Mouse (Mus musculus): ENCODE measurements at regions not wholly inside any gene's neighbourhood (a gene's known extent, or its start where the extent isn't known, plus 50 kb on each side); places are given as distances from the start of the nearest gene placed in this dataset.

- no peak for ATAC-seq (ENCODE audit: low FRiP score, low read depth)
- H3K27ac ChIP-seq: no peak overlapping the region
- H3K4me2 ChIP-seq (replicated peaks): no peak overlapping the region
- WGBS: 88% methylated on average over 5 of the region's 5 CpGs
- no peaks in the 10 kb centered on the region for H3K9me3 ChIP-seq
- no peak overlapping the region for H3K4me3 ChIP-seq
- H3K36me3 ChIP-seq: no peaks in the 10 kb centered on the region
- H3K4me1 ChIP-seq: no peaks in the 10 kb centered on the region
- no peak overlapping the region for H3K9ac ChIP-seq
- H3K27me3 ChIP-seq: 0 out of 2 replicates have a peak, but pooled peaks cover 4% of the 10 kb centered on the region
These were observed 247.7 kb upstream of the Adgrl2 start for GRCm38 (mm10) chr3:149238076-149238475.

- no peak for ATAC-seq (ENCODE audit: low FRiP score, low read depth)
- Histone ChIP-seq H3K4me1 (no peaks in the 10 kb centered on the region), H3K27ac (no peak overlapping the region), H3K36me3 (no peaks in the 10 kb centered on the region), H3K27me3 (0 out of 2 replicates have a peak, but pooled peaks cover 4% of the 10 kb centered on the region), H3K9me3 (no peaks in the 10 kb centered on the region), H3K4me2 (replicated peaks) (no peak overlapping the region), H3K9ac (no peak overlapping the region), H3K4me3 (no peak overlapping the region)
- 91% methylated on average over 3 of the region's 3 CpGs for WGBS
These were observed 244.8 kb upstream of the Adgrl2 start for GRCm38 (mm10) chr3:149235183-149235582.

- Histone ChIP-seq H3K36me3 (no peaks in the 10 kb centered on the region), H3K4me2 (replicated peaks) (no peak overlapping the region), H3K4me1 (no peaks in the 10 kb centered on the region), H3K9ac (no peak overlapping the region), H3K27me3 (no peaks in the 10 kb centered on the region), H3K4me3 (no peak overlapping the region), H3K27ac (no peak overlapping the region), H3K9me3 (no peaks in the 10 kb centered on the region)
- ATAC-seq (ENCODE audit: low FRiP score, low read depth): no peak
- 82% methylated on average over 8 of the region's 8 CpGs for WGBS
These were observed 243.4 kb upstream of the Adgrl2 start for GRCm38 (mm10) chr3:149233691-149234131.

GRCm38 (mm10) chr3:149233191-149233641 is 242.9 kb upstream of the Adgrl2 start:
- Histone ChIP-seq H3K36me3 (no peaks in the 10 kb centered on the region), H3K9ac (no peak overlapping the region), H3K4me1 (no peaks in the 10 kb centered on the region), H3K27ac (no peak overlapping the region), H3K27me3 (no peaks in the 10 kb centered on the region), H3K4me2 (replicated peaks) (no peak overlapping the region), H3K9me3 (no peaks in the 10 kb centered on the region), H3K4me3 (no peak overlapping the region)
- 63% methylated on average over 7 of the region's 7 CpGs for WGBS
- no peak for ATAC-seq (ENCODE audit: low FRiP score, low read depth)

GRCm38 (mm10) chr3:149231346-149231745 is 241.0 kb upstream of the Adgrl2 start:
- H3K27me3 ChIP-seq: no peaks in the 10 kb centered on the region
- WGBS: 86% methylated on average over 3 of the region's 3 CpGs

GRCm38 (mm10) chr3:149227556-149227955 is 237.2 kb upstream of the Adgrl2 start:
- Histone ChIP-seq H3K9me3 (no peaks in the 10 kb centered on the region), H3K4me2 (replicated peaks) (no peak overlapping the region), H3K4me3 (no peak overlapping the region), H3K27me3 (no peaks in the 10 kb centered on the region), H3K27ac (no peak overlapping the region), H3K36me3 (no peaks in the 10 kb centered on the region), H3K4me1 (no peaks in the 10 kb centered on the region), H3K9ac (no peak overlapping the region)
- WGBS: 82% methylated on average over 5 of the region's 5 CpGs
- ATAC-seq (ENCODE audit: low FRiP score, low read depth): no peak

More at GRCm38 (mm10) chr3:149231346-149231745, 241.0 kb upstream of the Adgrl2 start:
- H3K27ac ChIP-seq: no peak overlapping the region
- no peaks in the 10 kb centered on the region for H3K4me1 ChIP-seq
- H3K9me3 ChIP-seq: no peaks in the 10 kb centered on the region
- no peak for ATAC-seq (ENCODE audit: low FRiP score, low read depth)
- no peaks in the 10 kb centered on the region for H3K36me3 ChIP-seq
- H3K9ac ChIP-seq: no peak overlapping the region
- H3K4me2 ChIP-seq (replicated peaks): no peak overlapping the region
- no peak overlapping the region for H3K4me3 ChIP-seq

- Histone ChIP-seq H3K27me3 (no peaks in the 10 kb centered on the region), H3K4me2 (replicated peaks) (no peak overlapping the region), H3K9me3 (no peaks in the 10 kb centered on the region), H3K4me1 (no peaks in the 10 kb centered on the region), H3K36me3 (no peaks in the 10 kb centered on the region), H3K9ac (no peak overlapping the region), H3K4me3 (no peak overlapping the region), H3K27ac (no peak overlapping the region)
- 79% methylated on average over 4 of the region's 4 CpGs for WGBS
- ATAC-seq (ENCODE audit: low FRiP score, low read depth): no peak
These were observed 236.4 kb upstream of the Adgrl2 start for GRCm38 (mm10) chr3:149226723-149227122.

- no peak for ATAC-seq (ENCODE audit: low FRiP score, low read depth)
- Histone ChIP-seq H3K4me2 (replicated peaks) (no peak overlapping the region), H3K4me3 (no peak overlapping the region), H3K9me3 (no peaks in the 10 kb centered on the region), H3K36me3 (no peaks in the 10 kb centered on the region), H3K27ac (no peak overlapping the region), H3K27me3 (no peaks in the 10 kb centered on the region), H3K9ac (no peak overlapping the region), H3K4me1 (no peaks in the 10 kb centered on the region)
- WGBS: 93% methylated on average over 17 of the region's 17 CpGs
These were observed 235.3 kb upstream of the Adgrl2 start for GRCm38 (mm10) chr3:149225684-149226083.

GRCm38 (mm10) chr3:149224271-149224670 is 233.9 kb upstream of the Adgrl2 start:
- H3K9me3 ChIP-seq: no peaks in the 10 kb centered on the region
- 65% methylated on average over 4 of the region's 4 CpGs for WGBS

GRCm38 (mm10) chr3:149223776-149224175 is 233.4 kb upstream of the Adgrl2 start:
- no peak overlapping the region for H3K27ac ChIP-seq
- H3K4me2 ChIP-seq (replicated peaks): no peak overlapping the region
- H3K9ac ChIP-seq: no peak overlapping the region
- H3K4me1 ChIP-seq: peaks cover 8% of the 10 kb centered on the region; the same call in 1 of the 2 replicates
- no peaks in the 10 kb centered on the region for H3K36me3 ChIP-seq
- 88% methylated on average over 5 of the region's 5 CpGs for WGBS
- no peak for ATAC-seq (ENCODE audit: low FRiP score, low read depth)
- H3K9me3 ChIP-seq: no peaks in the 10 kb centered on the region
- H3K4me3 ChIP-seq: no peak overlapping the region
- H3K27me3 ChIP-seq: no peaks in the 10 kb centered on the region

More at GRCm38 (mm10) chr3:149224271-149224670, 233.9 kb upstream of the Adgrl2 start:
- ATAC-seq (ENCODE audit: low FRiP score, low read depth): no peak
- Histone ChIP-seq H3K4me1 (peaks cover 8% of the 10 kb centered on the region; the same call in 1 of the 2 replicates), H3K36me3 (no peaks in the 10 kb centered on the region), H3K9ac (no peak overlapping the region), H3K4me2 (replicated peaks) (no peak overlapping the region), H3K27me3 (no peaks in the 10 kb centered on the region), H3K27ac (no peak overlapping the region), H3K4me3 (no peak overlapping the region)

GRCm38 (mm10) chr3:149220958-149221357 is 230.6 kb upstream of the Adgrl2 start:
- no peaks in the 10 kb centered on the region for H3K36me3 ChIP-seq
- no peak overlapping the region for H3K27ac ChIP-seq
- no peak for ATAC-seq (ENCODE audit: low FRiP score, low read depth)
- no peaks in the 10 kb centered on the region for H3K9me3 ChIP-seq
- WGBS: 69% methylated on average over 4 of the region's 4 CpGs
- no peak overlapping the region for H3K9ac ChIP-seq
- H3K4me2 ChIP-seq (replicated peaks): no peak overlapping the region
- H3K4me1 ChIP-seq: peaks cover 10% of the 10 kb centered on the region; the same call in 1 of the 2 replicates
- no peaks in the 10 kb centered on the region for H3K27me3 ChIP-seq
- H3K4me3 ChIP-seq: no peak overlapping the region

- H3K36me3 ChIP-seq: no peaks in the 10 kb centered on the region
- no peaks in the 10 kb centered on the region for H3K27me3 ChIP-seq
- no peak overlapping the region for H3K4me2 ChIP-seq (replicated peaks)
- no peak overlapping the region for H3K4me3 ChIP-seq
- no peak overlapping the region for H3K9ac ChIP-seq
- ATAC-seq (ENCODE audit: low FRiP score, low read depth): no peak
- 74% methylated on average over 8 of the region's 8 CpGs for WGBS
- H3K9me3 ChIP-seq: no peaks in the 10 kb centered on the region
- H3K4me1 ChIP-seq: peaks cover 10% of the 10 kb centered on the region; the same call in 1 of the 2 replicates
- no peak overlapping the region for H3K27ac ChIP-seq
These were observed 230.1 kb upstream of the Adgrl2 start for GRCm38 (mm10) chr3:149220304-149220951.

All from limb, embryonic 13.5 days (tissue).